Mouse (Mus musculus): ENCODE measurements around the gene Nr1d1. TPM values are rescaled to one million over a fixed set of nuclear protein-coding genes. Genes with fewer than 3 reads are reported as not detected.
"Not testable (repeated sequence)": the region's sequence is repeated elsewhere in the genome, so short reads cannot be mapped to it uniquely, and the experiment has no call there.

Gene Nr1d1
- total and polyA plus RNA-seq, 3 experiments = 0.75 to 2.3 (median 0.93) TPM

DNA sequence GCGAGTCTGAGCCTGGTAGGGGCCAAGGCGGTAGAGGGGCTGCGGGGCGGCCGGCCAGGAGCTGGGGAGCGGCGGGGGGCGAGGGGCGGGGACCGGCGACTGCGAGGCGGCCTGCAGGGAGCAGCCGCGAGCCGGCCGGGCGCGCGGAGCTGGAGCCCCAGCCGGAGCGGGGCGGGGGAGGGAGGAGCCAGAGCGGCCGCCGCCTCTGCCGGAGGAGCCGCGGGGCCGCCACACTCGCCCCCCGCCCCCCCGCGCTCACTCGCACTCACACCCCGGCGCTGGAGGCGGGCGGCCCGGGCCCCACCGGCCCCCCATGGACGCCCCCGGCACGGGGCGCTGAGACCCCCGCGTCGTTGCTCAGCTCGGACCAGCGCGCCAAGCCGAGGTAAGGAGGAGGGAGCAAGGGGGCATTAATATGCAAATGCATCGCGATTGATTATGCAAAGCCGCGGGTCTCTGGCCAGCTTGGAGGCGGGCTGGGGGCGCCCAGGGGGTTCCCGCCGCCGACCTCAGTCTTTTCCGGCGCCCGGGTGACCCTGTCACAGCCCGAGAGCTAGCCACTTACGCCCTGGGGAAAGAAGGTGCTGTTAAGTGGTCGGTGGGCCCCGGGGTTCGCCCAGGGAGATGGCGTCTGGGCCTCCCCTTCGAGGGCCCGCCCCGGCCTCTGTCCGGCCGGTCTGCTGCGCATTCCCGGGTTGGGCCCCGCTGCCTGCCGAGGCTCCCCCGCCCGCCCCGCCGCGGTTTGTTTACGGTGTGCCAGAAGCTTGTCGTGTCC, 33.3 kb downstream of the Nr1d1 start:
- no peak for ATAC-seq (ENCODE audit: extremely low read depth, insufficient number of reproducible peaks, low FRiP score, poor library complexity, severe bottlenecking)
- DNase-seq (ENCODE audit: low spot score) = peak; percentile 72
- H3K4me1 ChIP-seq (ENCODE audit: insufficient read depth, low read depth, low read length) = peaks cover 85% of the 10 kb centered on the region

DNA sequence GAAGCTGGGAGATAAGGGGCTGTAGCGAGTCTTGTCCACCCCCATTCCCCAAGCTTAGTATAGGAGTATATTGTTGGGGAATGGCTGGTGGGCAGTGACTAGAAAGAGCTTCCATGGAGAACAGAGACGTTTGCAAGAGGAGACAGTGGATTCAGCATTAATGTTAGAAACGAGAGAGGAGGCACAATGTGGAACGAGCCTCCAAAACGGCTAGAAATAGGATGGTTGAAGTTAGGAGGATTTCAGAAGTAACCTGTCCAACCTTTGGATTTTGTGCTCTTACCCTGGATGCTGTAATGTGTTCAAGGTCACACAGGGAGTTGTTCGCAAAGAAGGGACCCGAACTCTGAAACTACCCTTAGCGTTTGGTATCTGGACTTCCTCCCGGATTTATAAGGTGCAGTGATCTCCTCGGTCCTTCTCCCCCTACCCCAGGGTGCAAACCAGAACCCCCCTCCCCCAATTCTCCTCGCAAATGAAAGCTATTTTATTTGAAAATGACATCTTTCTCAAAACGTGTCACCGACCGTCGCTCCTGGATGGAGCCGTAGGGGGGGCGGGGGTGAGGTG, 34.0 kb downstream of the Nr1d1 start:
- Histone ChIP-seq H3K9me3 (replicated peaks) (no peaks in the 10 kb centered on the region), H3K36me3 (replicated peaks) (peaks cover 25% of the 10 kb centered on the region), H3K27me3 (ENCODE audit: insufficient read depth, low read length) (no peaks in the 10 kb centered on the region), H3K4me1 (ENCODE audit: insufficient read depth, low read depth, low read length) (peaks cover 78% of the 10 kb centered on the region), H3K4me3 (ENCODE audit: low read depth, low read length) (peak overlapping the region; percentile 80)
- ATAC-seq (ENCODE audit: extremely low read depth, insufficient number of reproducible peaks, low FRiP score, poor library complexity, severe bottlenecking) (no peak), DNase-seq (ENCODE audit: low spot score) (no peak)
- no peak for TF ChIP-seq TAL1 (conservative IDR thresholded peaks at IDR 0.05; ENCODE audit: low read depth, low read length)
- no peak for TF ChIP-seq GATA2 (IDR thresholded peaks at IDR 0.05; ENCODE audit: borderline replicate concordance, low read depth, low read length)
- no peak for TF ChIP-seq CTCF (IDR thresholded peaks at IDR 0.05; ENCODE audit: low read depth, low read length)
- TF ChIP-seq GATA1 (IDR thresholded peaks at IDR 0.05; ENCODE audit: borderline replicate concordance, low read length) = no peak
- no peak for TF ChIP-seq POLR2AphosphoS5 (IDR thresholded peaks at IDR 0.05; ENCODE audit: insufficient replicate concordance, low read depth, low read length)

More for the DNA sequence above, 33.3 kb downstream of the Nr1d1 start:
- no peak for TF ChIP-seq GATA2 (IDR thresholded peaks at IDR 0.05; ENCODE audit: borderline replicate concordance, low read depth, low read length)
- TF ChIP-seq TAL1 (conservative IDR thresholded peaks at IDR 0.05; ENCODE audit: low read depth, low read length) = no peak
- TF ChIP-seq POLR2AphosphoS5 (IDR thresholded peaks at IDR 0.05; ENCODE audit: insufficient replicate concordance, low read depth, low read length) = no peak
- no peak for TF ChIP-seq GATA1 (IDR thresholded peaks at IDR 0.05; ENCODE audit: borderline replicate concordance, low read length)
- no peak for TF ChIP-seq CTCF (IDR thresholded peaks at IDR 0.05; ENCODE audit: low read depth, low read length)
- H3K36me3 ChIP-seq (replicated peaks) = peaks cover 31% of the 10 kb centered on the region
- H3K4me3 ChIP-seq (ENCODE audit: low read depth, low read length) = peak overlapping the region; percentile 80
- H3K27me3 ChIP-seq (ENCODE audit: insufficient read depth, low read length) = no peaks in the 10 kb centered on the region
- no peaks in the 10 kb centered on the region for H3K9me3 ChIP-seq (replicated peaks)

DNA sequence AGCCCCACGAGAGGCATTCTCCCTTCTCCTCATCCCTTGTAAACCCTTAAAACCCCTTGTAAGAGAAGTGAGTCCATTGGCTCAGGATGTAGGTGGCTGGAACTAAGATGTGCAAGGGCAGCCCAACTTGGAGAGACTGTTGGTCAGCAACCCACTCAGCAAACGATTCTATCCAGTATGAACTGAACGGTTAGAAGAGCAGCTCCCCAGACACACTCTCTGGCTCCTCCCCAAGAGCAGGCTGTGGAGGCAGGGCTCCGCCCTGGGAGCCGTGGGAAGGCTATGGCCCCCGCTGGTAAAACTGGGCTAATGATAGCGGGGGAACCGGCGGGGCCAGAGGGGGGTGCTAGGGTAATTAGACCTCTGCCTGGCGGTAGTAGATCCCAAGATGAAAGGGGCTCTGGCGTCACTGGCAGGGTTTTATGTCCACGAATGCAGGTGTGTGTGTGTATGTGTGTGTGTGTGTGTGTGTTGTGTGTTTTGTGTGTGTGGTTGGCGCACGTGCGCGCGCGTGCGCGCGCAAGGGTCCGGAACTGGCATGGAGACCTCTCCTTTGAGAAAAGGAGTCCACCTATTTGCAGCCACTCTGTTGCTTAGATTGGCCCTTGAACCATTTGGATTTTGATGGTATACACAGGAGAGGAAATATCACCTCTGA, 34.6 kb downstream of the Nr1d1 start, which contains the start of gene Thra:
Thra (plus strand) TSS at position 246 of the 658 bp plus-strand sequence.
- H3K9me3 ChIP-seq (replicated peaks) = no peaks in the 10 kb centered on the region
- TF ChIP-seq GATA2 (IDR thresholded peaks at IDR 0.05; ENCODE audit: borderline replicate concordance, low read depth, low read length) (no peak), POLR2AphosphoS5 (IDR thresholded peaks at IDR 0.05; ENCODE audit: insufficient replicate concordance, low read depth, low read length) (0 out of 2 replicates have a peak, but pooled peaks have one; percentile 13), GATA1 (IDR thresholded peaks at IDR 0.05; ENCODE audit: borderline replicate concordance, low read length) (no peak), TAL1 (conservative IDR thresholded peaks at IDR 0.05; ENCODE audit: low read depth, low read length) (no peak), CTCF (IDR thresholded peaks at IDR 0.05; ENCODE audit: low read depth, low read length) (no peak)
- H3K27me3 ChIP-seq (ENCODE audit: insufficient read depth, low read length) = no peaks in the 10 kb centered on the region
- peak; percentile 90 for DNase-seq (ENCODE audit: low spot score)
- peaks cover 19% of the 10 kb centered on the region for H3K36me3 ChIP-seq (replicated peaks)
- ATAC-seq (ENCODE audit: extremely low read depth, insufficient number of reproducible peaks, low FRiP score, poor library complexity, severe bottlenecking) = peak; percentile 73
- H3K4me3 ChIP-seq (ENCODE audit: low read depth, low read length) = peak within 1 kb of the TSS; percentile 80
- H3K4me1 ChIP-seq (ENCODE audit: insufficient read depth, low read depth, low read length) = peaks cover 72% of the 10 kb centered on the region

DNA sequence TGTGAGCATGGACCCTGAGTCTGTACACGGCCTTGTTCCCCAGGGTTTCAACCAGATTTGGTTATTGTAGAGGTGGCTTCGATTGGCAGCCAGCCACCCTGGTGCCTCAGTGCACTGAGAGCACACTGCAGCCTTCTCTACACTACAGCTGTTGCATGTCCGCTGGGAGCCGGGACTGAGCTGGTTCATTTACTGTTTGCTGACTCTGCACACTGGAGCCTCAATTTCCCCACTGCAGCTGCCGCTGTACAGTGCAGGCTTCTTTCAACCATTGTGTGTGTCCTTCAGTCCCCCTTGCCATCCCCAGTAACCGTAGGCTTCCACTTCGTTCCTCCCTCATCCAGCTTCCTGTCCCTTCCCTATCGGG, 35.1 kb downstream of the Nr1d1 start:
- Histone ChIP-seq H3K27me3 (ENCODE audit: insufficient read depth, low read length) (no peaks in the 10 kb centered on the region), H3K36me3 (replicated peaks) (peaks cover 17% of the 10 kb centered on the region), H3K9me3 (replicated peaks) (peaks cover under 1% of the 10 kb centered on the region; the same call in 1 of the 2 replicates), H3K4me3 (ENCODE audit: low read depth, low read length) (peak overlapping the region; percentile 80), H3K4me1 (ENCODE audit: insufficient read depth, low read depth, low read length) (peaks cover 67% of the 10 kb centered on the region)
- ATAC-seq (ENCODE audit: extremely low read depth, insufficient number of reproducible peaks, low FRiP score, poor library complexity, severe bottlenecking) = no peak
- peak; percentile 5; the same call in 1 of the 2 replicates for TF ChIP-seq POLR2AphosphoS5 (IDR thresholded peaks at IDR 0.05; ENCODE audit: insufficient replicate concordance, low read depth, low read length)
- TF ChIP-seq TAL1 (conservative IDR thresholded peaks at IDR 0.05; ENCODE audit: low read depth, low read length) = no peak
- TF ChIP-seq CTCF (IDR thresholded peaks at IDR 0.05; ENCODE audit: low read depth, low read length) = no peak
- DNase-seq (ENCODE audit: low spot score) = no peak

DNA sequence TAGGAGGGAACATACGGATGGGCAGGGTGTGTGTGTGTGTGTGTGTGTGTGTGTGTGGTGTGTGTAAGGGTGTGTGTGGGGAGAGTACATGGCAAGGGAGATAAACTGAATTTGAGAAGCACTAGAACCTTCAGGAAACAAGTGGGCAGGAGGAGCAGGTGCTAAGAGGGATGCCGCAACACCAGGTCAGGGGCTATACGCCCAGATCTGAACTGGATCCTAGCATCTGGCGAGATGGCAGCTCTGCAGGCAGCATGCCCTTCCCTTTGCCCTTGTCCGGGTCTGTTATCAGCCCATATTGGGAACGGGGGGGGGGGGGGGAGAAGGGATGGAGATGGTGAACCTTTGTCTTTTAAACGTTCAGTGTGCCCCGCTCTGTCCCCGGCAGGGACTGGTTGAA, 36.2 kb downstream of the Nr1d1 start:
- Histone ChIP-seq H3K27me3 (ENCODE audit: insufficient read depth, low read length) (no peaks in the 10 kb centered on the region), H3K36me3 (replicated peaks) (peaks cover 9% of the 10 kb centered on the region), H3K4me3 (ENCODE audit: low read depth, low read length) (peak overlapping the region; percentile 54; the same call in 1 of the 2 replicates), H3K9me3 (replicated peaks) (peaks cover 11% of the 10 kb centered on the region), H3K4me1 (ENCODE audit: insufficient read depth, low read depth, low read length) (peaks cover 56% of the 10 kb centered on the region)
- ATAC-seq (ENCODE audit: extremely low read depth, insufficient number of reproducible peaks, low FRiP score, poor library complexity, severe bottlenecking) (no peak), DNase-seq (ENCODE audit: low spot score) (no peak)
- TF ChIP-seq TAL1 (conservative IDR thresholded peaks at IDR 0.05; ENCODE audit: low read depth, low read length) (peak; percentile 23; the same call in 1 of the 2 replicates), POLR2AphosphoS5 (IDR thresholded peaks at IDR 0.05; ENCODE audit: insufficient replicate concordance, low read depth, low read length) (no peak)

DNA sequence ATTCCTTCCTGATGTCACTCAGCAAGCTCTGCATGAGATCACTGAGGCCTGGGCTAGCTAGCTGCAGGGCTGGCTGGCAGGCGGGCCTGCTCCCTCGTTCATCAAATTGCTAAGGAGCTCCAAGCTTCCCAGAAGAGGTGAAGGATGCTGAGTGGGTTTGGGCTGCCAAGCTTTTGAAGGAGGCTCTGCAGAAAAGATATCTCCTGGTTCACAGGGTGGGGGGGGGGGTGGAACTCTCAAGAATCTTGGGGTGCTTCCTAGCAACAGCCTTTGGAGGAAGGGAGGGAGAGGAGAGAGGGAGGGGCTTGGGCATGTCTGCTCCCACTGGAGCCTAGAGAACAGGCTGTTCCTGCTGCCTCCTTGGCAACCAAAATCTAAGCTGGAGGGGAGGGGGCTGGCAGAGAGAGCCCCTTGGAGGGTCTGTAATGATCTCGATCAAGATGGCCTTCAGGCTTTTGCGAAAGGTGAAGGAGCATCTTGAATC, 36.7 kb downstream of the Nr1d1 start:
- peaks cover 52% of the 10 kb centered on the region for H3K4me1 ChIP-seq (ENCODE audit: insufficient read depth, low read depth, low read length)
- ATAC-seq (ENCODE audit: extremely low read depth, insufficient number of reproducible peaks, low FRiP score, poor library complexity, severe bottlenecking) (no peak), DNase-seq (ENCODE audit: low spot score) (no peak)
- H3K36me3 ChIP-seq (replicated peaks) = peaks cover 5% of the 10 kb centered on the region
- peaks cover 11% of the 10 kb centered on the region for H3K9me3 ChIP-seq (replicated peaks)
- peak overlapping the region; percentile 54; the same call in 1 of the 2 replicates for H3K4me3 ChIP-seq (ENCODE audit: low read depth, low read length)
- H3K27me3 ChIP-seq (ENCODE audit: insufficient read depth, low read length) = no peaks in the 10 kb centered on the region
- no peak for TF ChIP-seq CTCF (IDR thresholded peaks at IDR 0.05; ENCODE audit: low read depth, low read length)
- no peak for TF ChIP-seq TAL1 (conservative IDR thresholded peaks at IDR 0.05; ENCODE audit: low read depth, low read length)
- TF ChIP-seq GATA2 (IDR thresholded peaks at IDR 0.05; ENCODE audit: borderline replicate concordance, low read depth, low read length) = no peak
- no peak for TF ChIP-seq POLR2AphosphoS5 (IDR thresholded peaks at IDR 0.05; ENCODE audit: insufficient replicate concordance, low read depth, low read length)
- no peak for TF ChIP-seq GATA1 (IDR thresholded peaks at IDR 0.05; ENCODE audit: borderline replicate concordance, low read length)

DNA sequence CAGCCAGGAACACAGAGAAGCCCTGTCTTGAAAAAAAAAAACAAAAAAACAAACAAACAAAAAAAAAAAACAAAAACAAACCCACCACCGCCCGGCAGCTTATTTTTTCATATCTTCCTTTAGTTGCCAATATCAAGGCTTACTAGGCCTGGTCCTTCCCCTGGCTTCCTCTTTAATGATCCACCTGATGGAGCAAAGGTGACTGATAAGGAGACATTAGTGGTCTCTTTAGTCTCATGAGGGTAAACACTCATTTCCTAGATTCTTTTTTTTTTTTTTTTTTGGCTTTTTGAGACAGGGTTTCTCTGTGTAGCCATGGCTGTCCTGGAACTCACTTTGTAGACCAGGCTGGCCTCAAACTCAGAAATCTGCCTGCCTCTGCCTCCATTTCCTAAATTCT, 37.9 kb downstream of the Nr1d1 start:
- not testable (repeated sequence) for H3K27me3 ChIP-seq (ENCODE audit: insufficient read depth, low read length); H3K4me3 ChIP-seq (ENCODE audit: low read depth, low read length); H3K36me3 ChIP-seq (replicated peaks); DNase-seq (ENCODE audit: low spot score); ATAC-seq (ENCODE audit: extremely low read depth, insufficient number of reproducible peaks, low FRiP score, poor library complexity, severe bottlenecking)
- H3K9me3 ChIP-seq (replicated peaks) = peaks cover 11% of the 10 kb centered on the region
- H3K4me1 ChIP-seq (ENCODE audit: insufficient read depth, low read depth, low read length) = peaks cover 39% of the 10 kb centered on the region
